Mouse (Mus musculus) adrenal gland, postnatal 10 days (tissue): ENCODE data around the gene Slc25a26. TPM values are rescaled to one million over a fixed set of nuclear protein-coding genes. Genes with fewer than 3 reads are reported as not detected.

Experiments used
- DNase-seq: peaks from one replicate; pipeline ENCODE4 v3.0.0; 2021; ENCODE audit warnings: mixed read lengths
- long read RNA-seq, 2 experiments: library from polyadenylated mRNA; stranded (forward); transcript quantifications; one replicate each; pipeline ENCODE4 v2.0.0; 2021
- total RNA-seq, 2 experiments: library from RNA; stranded (reverse); gene quantifications; 2 replicates each; pipeline ENCODE4 v1.2.3; 2021

The Slc25a26 gene
- 10 to 100 TPM; 14.4 to 16.1 TPM for total RNA-seq
- long read RNA-seq, experiment 1, partial matches to known transcripts = 1 of 10 reads
- long read RNA-seq, experiment 1, other reads (novel, unspliced or antisense) = 5 of 10 reads
- long read RNA-seq, experiment 2, partial matches to known transcripts = 1 of 6 reads
- long read RNA-seq, experiment 2, other reads (novel, unspliced or antisense) = 4 of 6 reads

- peak; percentile 92 for DNase-seq
Observed at GRCm38 (mm10) chr6:94499897-94500623, at the start of gene Slc25a26. TSS of gene Slc25a26 (plus strand) at chr6:94500331.

- DNase-seq = peak; percentile 54
Observed at GRCm38 (mm10) chr6:94464037-94464891, 35.9 kb upstream of the Slc25a26 start.

- peak; percentile 57 for DNase-seq
Observed at GRCm38 (mm10) chr6:94466508-94467205, 33.5 kb upstream of the Slc25a26 start.

DNA sequence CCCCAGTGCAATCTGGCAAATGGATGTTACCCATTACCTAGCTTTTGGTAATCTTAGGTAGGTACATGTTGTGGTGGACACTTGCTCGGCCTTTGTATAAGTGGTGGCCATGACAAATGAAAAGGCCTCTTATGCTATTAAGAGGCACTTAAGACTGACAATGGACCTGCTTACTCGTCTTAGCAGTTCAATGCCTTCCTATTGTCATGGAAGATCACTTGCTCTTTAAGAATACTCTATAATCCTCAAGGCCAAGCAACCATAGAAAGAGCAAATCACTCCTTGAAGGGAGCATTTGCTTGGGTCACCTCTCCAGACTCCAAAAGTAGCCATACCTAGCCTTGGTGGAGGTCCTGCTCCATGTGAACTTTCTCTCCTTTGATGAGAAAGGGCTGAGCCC lies 7.4 kb upstream of the Slc25a26 start:
- DNase-seq = no peak

- DNase-seq = no peak
Observed at GRCm38 (mm10) chr6:94503963-94504362, 3.8 kb downstream of the Slc25a26 start.

GRCm38 (mm10) chr6:94507921-94508320 lies 7.8 kb downstream of the Slc25a26 start:
- DNase-seq = peak; percentile 38

DNA sequence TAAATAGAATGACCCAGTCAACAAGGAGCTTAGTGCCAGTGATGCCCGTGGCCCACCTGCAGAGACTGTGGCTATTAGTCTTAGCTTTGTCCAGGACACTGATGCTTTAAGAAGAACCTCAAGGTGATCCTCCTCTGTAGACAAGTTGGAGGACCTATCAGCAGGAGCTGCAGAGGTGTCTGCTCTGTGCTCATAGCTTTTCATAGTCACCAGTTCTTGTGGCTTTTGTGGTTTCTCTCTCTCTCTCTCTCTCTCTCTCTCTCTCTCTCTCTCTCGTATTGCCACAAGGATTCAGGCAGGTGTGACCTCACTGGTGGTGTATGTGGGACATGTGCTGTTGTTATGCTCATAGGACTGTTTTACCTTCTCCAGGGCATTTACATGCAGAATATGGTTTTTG lies 8.7 kb downstream of the Slc25a26 start:
- DNase-seq = no peak

- DNase-seq = no peak
Observed at GRCm38 (mm10) chr6:94509220-94509619, 9.1 kb downstream of the Slc25a26 start.

- DNase-seq = no peak
Observed at GRCm38 (mm10) chr6:94518171-94518570, 18.0 kb downstream of the Slc25a26 start.

DNA sequence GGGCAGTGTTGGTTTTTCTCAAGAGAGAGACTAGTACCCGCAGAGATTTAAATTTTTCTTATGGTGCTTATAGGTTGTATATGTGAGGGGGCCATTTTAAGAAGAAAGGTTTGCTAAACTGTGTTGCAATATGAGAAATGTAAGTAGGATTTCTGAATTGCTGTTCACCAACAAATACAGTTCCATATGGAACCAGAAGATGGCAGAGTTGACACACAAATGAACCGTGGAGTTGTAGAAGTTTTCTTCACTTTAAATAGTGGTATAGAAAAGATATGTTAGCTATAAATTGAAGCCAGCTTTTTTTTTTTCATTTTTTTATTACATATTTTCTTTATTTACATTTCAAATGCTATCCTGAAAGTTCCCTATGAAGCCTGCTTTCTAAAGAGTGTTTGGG lies 24.2 kb downstream of the Slc25a26 start:
- DNase-seq = peak; percentile 31

GRCm38 (mm10) chr6:94530756-94531155 lies 30.6 kb downstream of the Slc25a26 start:
- DNase-seq = no peak

- no peak for DNase-seq
Observed at GRCm38 (mm10) chr6:94532086-94532485, 32.0 kb downstream of the Slc25a26 start.

- DNase-seq = no peak
Observed at GRCm38 (mm10) chr6:94536478-94536877, 36.3 kb downstream of the Slc25a26 start.

- DNase-seq = no peak
Observed at GRCm38 (mm10) chr6:94537652-94538051, 37.5 kb downstream of the Slc25a26 start.

- DNase-seq = no peak
Observed at GRCm38 (mm10) chr6:94540090-94540489, 40.0 kb downstream of the Slc25a26 start.

DNA sequence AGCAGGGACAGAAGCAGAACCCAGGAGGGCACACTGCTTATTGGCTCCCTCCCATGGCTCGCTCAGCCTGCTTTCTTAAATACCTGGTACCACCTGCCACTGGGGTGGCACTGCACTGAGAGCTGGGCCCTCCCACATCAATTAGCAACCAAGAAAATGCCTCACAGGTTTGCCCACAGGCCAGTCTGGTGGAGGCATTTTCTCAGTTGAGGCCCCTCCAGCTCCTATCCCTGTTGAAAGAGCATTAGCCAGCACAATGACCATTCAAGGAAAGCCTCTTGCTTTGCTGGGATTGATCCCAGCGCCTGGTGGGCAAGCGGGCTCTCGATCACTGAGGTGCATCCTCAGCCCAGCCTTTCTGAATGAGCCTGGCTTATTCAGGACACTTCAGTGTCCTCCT lies 40.5 kb downstream of the Slc25a26 start:
- no peak for DNase-seq

DNA sequence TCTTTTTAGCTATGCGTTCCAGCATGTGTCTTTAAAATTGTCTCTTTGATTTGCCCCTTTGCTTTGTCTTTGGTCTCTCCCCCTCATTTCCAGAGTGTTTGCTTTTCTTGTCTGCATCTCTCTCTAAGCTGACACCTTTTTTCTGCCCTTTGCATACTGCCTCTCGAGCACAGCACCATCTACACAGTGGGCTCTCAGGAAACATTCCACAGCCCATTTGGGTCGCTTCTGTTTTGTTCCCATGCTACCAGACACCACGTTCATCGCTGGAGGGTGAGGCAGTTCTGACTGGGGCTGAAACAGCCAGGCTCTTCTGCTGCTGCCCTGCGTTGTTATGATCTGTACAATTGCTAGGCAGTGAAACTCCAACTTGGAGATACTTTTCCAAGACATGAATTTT lies 41.0 kb downstream of the Slc25a26 start:
- DNase-seq = no peak

DNA sequence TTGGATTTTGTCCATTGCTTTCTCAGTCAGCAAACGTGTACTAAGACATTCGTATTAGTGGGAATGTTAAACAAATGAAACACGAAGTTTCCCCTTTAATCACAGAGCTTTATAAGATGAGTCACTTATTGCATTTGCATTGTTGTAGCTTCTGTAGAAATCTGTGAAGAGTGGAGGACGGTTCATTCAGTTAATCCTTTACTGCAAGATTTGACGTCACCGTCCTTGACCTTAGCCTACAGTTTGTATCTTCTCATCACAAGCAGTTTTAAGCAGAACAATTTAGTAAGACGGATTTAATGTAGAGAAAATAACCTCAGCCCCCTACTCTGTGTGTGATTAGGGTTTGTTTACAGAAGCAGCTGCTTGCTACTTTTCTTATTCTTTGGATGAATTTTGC lies 41.7 kb downstream of the Slc25a26 start:
- no peak for DNase-seq

GRCm38 (mm10) chr6:94543902-94544840 lies 44.0 kb downstream of the Slc25a26 start:
- peak; percentile 67 for DNase-seq

DNA sequence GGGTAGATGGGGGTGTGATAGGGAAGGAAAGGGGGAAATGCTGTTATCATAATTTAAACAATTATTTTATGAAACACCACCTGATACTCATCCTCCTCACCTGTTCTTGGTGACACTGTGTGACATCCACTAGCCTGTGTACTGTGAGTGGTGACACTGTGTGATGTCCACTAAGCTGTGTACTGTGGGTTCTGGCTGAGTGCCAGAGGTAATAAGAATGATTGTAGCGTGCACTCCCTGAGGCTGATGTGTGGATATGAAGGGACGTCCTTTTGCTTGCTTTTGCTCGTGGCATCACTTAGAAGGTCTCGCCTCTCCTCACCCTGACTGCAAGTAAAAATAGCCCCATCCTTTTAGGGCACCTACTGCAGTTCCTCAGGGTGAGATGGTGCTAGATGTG lies 47.1 kb downstream of the Slc25a26 start:
- no peak for DNase-seq

DNA sequence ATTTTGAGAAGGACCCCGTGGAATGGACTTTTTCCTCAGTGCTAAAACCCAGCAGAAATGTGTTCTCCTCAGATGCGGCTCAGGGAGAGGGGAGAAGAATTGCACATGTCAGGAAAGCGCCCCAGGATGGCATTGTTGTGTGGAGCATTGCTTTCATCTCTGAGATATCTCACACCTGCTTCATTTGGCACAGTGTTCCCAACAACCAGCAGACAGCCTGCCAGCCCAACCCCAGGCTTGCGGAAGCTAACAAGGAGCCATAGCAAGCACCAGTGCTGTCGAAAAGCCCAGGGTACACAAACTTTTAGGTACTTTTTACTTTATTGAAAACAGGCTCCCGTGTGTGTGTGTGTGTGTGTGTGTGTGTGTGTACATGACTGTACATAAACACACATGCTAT lies 50.2 kb downstream of the Slc25a26 start:
- no peak for DNase-seq
